Mouse (Mus musculus) small intestine, adult 2 months (tissue): ENCODE data around the gene 0610037L13Rik.
A peak's percentile ranks its signal among the peaks of the same experiment; 100 is the strongest.

Experiments
- CTCF ChIP-seq: fragments of 200-500 bp; IDR thresholded peaks from 2 replicates; pipeline ENCODE4 v1.5.1; 2012; ENCODE audit warnings: low read depth, mild to moderate bottlenecking, control low read depth, inconsistent platforms, low read length, moderate library complexity, mixed read lengths; ENCODE audit not compliant: insufficient replicate concordance, insufficient read length; ENCODE audit errors: extremely low read depth
- POLR2A ChIP-seq: fragments of 200-500 bp; IDR thresholded peaks from 2 replicates; pipeline ENCODE4 v1.6.1; 2012; ENCODE audit warnings: low read depth, mild to moderate bottlenecking, control low read depth, inconsistent platforms, low read length, moderate library complexity

GRCm38 (mm10) chr4:107889731-107890432, at the start of gene 0610037L13Rik:
- TF ChIP-seq CTCF (no peak), POLR2A (peak; percentile 31; the same call in 1 of the 2 replicates)
